Mouse (Mus musculus) T-helper 1 cell (primary cell): ENCODE results near the gene Gchfr.

Source experiments
- in situ Hi-C: fragments of 300-600 bp; cut with MboI, MseI; formaldehyde crosslinking; loops from one replicate; pipeline ENCODE4 v1.15.1; 2025; ENCODE audit warnings: high pct_unique_total_duplicates

The Gchfr gene

GRCm38 (mm10) chr2:119172862-119173576 lies 5.4 kb downstream of the Gchfr start:
- in situ Hi-C loops, result no loop called here

DNA sequence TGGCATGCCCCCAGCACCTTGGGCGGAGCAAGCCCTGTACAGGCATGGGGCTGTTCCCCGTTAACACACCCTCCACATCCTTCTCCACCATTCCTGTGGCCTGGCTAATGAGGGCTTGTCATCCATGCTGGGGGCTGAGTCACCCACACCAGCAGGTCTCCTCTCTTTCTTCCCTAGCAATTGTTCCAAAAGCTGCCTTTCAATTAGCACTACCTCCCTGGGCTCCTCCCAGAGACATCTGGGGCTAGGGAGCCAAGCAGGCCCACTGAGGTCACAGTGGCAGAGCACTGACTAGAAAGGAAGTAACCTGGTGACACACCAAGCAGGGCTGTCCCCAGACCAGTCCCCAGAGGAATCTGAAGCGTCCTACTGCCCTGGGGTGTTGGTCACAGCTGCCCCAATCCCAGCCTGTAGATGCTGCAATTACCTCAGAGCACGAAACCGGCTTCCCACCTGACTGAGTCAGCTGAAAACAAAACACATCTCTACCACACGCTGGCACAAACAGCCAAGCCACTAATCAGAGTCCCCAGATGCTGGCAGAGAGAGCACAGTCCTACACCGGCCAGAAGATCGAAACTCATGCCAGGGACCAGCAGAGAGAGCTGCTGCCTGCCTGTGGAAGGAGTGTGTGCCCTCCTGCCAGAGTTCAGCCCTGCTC lies 6.5 kb downstream of the Gchfr start, which contains the start of gene Gm14137:
Gene Gm14137, plus strand, starts transcription at position 519 of the 661 bp plus-strand sequence.
- in situ Hi-C loops, result no loop called here

GRCm38 (mm10) chr2:119174866-119175265 lies 7.3 kb downstream of the Gchfr start:
- in situ Hi-C loops, result no loop called here

DNA sequence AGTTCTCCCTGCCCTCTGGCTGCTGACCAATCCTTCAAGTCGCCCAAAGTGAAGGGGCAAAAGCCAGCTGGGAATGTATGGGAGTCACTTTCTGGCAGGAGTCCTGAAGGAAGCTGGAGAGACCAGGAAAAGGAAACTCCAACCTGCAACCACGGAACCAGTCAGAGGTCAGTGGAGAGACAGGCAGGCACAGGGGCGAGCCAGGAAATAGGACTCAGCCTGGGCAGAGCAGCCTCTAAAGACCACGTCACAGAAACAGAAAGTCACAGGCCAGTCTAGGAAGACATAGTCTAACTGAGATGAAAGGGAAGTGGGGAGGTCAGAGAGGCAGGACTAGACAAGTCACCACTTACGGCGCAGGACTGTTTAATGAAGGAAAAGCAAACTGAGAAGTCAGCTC lies 8.0 kb downstream of the Gchfr start:
- in situ Hi-C loops, result no loop called here

DNA sequence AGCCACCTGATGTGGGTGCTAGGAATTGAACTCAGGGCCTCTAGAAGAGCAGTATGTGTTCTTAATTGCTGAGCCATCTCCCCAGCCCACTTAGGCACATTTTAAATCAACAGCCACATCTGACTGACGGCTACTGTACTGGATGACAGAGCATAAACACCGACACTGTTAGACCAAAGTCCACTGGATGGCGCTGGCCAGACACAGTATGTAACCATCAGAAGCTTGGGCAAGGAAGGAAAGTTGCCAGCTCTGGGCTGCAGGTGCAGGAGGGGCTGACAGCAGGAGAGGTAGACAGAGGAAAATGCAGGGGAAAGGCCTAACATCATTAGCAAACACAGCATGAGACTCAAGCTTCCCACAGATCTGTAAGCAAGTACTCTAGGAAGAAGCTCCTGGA lies 9.2 kb downstream of the Gchfr start:
- in situ Hi-C loops, result no loop called here

- in situ Hi-C loops, result no loop called here
These were observed 9.9 kb downstream of the Gchfr start for GRCm38 (mm10) chr2:119177384-119177939.

DNA sequence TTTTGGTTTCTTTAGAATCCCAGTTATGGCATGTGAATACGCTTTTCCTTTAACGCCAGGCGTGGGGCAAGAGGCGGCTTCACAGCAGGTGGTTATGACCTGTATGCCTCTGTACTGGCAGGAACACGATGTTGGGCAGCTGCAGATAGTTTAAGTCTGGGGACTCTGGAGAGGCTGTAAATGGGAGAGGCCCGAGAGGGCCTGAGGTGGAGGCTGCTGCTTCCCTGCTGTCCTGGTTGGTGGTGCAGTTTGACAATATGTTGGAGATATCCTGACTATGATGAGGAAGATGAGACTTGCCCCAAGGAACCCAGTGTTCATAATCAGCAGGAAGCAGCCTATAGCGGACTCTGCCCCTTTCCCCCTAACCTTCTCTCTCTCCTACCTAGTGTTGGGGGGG lies 15.3 kb downstream of the Gchfr start:
- in situ Hi-C loops, result no loop called here

- in situ Hi-C loops, result loop anchor here (5.0 kb wide), 1 partner anchor 42 kb away; no protein-coding TSS in a partner anchor
These were observed 21.6 kb downstream of the Gchfr start for GRCm38 (mm10) chr2:119189029-119189710.

DNA sequence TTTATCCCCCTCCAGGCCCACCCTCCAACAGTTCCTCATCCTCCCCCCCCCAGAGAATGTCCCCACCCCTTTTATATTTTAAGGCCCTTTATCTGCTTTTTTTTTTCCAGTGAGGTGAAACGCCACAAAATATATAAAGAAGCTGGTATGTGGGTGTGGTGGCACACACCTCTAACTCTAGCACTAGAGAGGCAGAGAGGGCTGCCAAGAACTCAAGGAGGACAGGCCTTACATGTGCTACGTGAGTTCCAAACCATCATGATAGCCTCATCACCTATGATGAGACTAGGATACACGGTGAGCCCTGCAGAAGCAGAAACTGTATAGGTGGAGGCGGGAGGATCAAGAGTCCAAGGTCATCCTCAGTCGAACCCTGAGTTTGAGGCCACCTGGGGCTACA lies 23.4 kb downstream of the Gchfr start:
- in situ Hi-C loops, result no loop called here

DNA sequence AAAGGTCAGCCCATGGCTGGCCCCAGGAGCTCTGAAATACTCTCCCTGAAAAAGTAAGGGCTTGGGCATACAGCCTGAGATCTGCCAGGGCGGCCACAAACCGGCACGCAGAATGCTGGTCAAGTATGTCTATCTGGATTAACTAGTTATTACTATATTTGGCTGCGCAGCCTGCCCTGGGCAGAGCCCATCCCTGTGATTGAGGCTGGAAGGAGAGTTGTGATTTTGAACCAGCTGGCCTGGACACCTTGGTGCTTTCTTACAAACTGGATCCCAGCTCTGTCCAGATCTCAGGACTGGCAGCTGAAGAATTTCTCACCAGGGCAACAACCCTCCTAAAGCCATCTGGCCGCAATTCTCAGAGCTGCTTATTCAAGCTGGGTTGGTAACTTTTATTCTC lies 26.6 kb downstream of the Gchfr start:
- in situ Hi-C loops, result no loop called here

DNA sequence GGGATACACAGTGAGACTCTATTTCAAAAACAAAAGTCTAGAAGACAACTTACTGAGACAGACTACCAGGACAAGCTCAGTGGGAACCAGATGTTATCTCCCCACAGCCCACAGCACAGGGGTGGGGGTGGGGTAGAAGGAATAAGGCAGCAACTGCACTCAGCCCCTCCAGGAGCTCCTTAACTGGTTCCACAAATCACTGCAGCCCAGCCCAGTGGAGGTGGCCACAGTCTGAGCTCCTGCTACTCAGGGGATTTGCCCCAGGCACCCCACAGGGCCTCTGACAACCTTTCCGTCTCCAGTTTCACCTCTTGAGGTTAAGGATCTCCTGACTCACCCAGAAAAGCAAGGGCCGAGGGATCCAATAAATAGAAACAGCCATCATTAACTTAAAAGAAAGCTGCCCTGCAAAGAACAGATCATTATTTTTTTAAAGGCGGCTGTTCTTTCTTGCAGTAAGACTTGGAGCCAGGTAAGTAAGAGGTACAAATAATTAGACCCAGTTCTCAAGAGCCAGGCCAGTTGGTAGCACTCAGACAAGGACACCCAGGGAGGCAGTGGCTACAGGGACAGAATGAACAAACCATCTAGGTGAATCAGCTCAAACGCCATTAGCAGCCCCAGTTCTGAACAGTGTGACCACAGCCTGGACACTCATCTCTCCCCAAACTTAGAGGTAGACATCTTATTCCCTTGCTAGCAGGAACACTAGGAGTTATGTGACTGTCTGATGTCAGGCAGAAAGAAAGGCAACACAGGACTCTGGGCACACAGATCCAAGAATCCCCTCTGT lies 28.9 kb downstream of the Gchfr start:
- in situ Hi-C loops, result no loop called here

DNA sequence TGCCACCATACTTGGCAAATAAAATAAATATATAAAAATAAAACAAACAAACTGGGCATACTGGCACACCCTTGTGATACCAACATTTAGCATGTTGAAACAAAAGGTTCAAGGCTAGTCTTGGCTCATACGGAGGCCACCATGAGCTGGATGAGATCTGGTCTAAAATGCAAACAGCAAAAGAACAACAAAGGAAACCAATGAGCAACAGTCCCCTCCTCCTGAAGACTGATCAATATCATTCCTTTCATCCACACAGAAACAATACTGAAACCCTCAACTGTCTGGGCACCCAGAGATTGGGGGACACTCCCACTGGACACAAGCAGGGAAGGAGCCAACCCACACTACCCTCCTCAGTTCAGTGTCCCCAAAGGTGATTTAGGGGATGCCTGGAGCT lies 29.9 kb downstream of the Gchfr start:
- in situ Hi-C loops, result no loop called here

- in situ Hi-C loops, result no loop called here
These were observed 30.5 kb downstream of the Gchfr start for GRCm38 (mm10) chr2:119198049-119198448.

DNA sequence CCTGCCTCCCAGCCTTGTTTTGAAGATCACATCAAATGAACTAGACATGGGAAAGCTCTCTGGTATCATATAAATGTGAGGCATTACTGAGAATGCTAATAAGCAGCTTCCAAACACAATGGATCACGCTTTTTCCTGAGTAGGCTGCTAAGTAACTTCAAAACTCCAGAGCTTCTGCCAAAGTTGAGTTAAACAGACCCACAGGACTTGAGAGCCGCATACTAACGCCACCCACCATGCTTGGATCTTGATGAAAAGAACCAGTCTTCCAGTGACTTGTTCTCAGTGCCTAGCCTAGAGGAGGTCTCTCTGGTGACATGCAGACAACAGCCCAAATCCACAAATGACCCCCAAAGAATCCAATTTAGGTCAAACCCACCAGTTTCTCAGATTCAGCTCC lies 31.4 kb downstream of the Gchfr start:
- in situ Hi-C loops, result no loop called here

- in situ Hi-C loops, result loop anchor here (10.0 kb wide), 1 partner anchor 1208 kb away; no protein-coding TSS in a partner anchor
These were observed 35.4 kb downstream of the Gchfr start for GRCm38 (mm10) chr2:119202914-119203453.

DNA sequence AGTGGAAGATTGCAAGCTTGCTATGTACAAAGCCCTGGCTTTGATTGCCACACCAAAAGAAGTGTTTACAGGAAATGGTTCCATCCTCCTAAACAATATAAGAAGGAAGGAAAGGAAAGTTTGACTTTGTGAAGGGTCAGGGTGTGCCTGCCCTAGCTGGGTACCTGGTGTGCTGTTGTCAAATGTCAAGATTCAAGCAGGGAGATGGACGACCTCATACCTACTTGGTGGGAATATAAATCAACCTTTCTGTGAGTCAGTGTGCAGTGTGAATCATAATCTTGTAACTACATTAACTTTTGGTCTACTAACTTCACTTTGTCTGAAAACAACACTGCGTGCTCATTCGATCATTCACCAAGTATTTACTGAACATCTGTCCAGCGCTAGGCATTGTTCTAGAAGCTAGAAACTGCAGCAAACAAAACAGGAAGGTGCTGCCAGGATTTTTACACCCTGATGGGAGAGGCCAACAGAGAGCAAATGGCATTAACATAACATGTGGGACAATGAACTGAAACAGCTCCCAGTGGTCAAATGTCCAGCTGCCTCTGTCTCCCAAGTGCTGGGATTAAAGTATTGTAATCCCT lies 36.4 kb downstream of the Gchfr start:
- in situ Hi-C loops, result loop anchor here (10.0 kb wide), 1 partner anchor 1209 kb away; no protein-coding TSS in a partner anchor

- in situ Hi-C loops, result loop anchor here (10.0 kb wide), 1 partner anchor 1213 kb away; no protein-coding TSS in a partner anchor
These were observed 40.4 kb downstream of the Gchfr start for GRCm38 (mm10) chr2:119207961-119208343.

GRCm38 (mm10) chr2:119208344-119209175 lies 41.0 kb downstream of the Gchfr start, which contains the start of the genes Zfyve19 and Dnajc17:
TSS of gene Zfyve19 (plus strand) at chr2:119208617.
TSS of gene Dnajc17 (minus strand) at chr2:119208795.
- in situ Hi-C loops, result loop anchor here (10.0 kb wide), 1 partner anchor 1214 kb away; no protein-coding TSS in a partner anchor

- in situ Hi-C loops, result loop anchor here (10.0 kb wide), 1 partner anchor 1214 kb away; no protein-coding TSS in a partner anchor
These were observed 41.6 kb downstream of the Gchfr start for GRCm38 (mm10) chr2:119209176-119209507.
